In genomic region chr9:23786660-23787059, GRCm38 (mm10) we compare ENCODE assay signal across 25 mouse cellular contexts.
DNase-seq lines count a peak whose midpoint lies in the region; ATAC-seq lines count a peak whose summit lies in the region.
"Had no signal": no experiment of that assay in that cellular context is flagged by ENCODE, and none has a peak within 500 bp of the region (broad histone marks: within the 10 kb centered on the region; RNA-seq: fewer than 3 reads in every experiment).

No protein-coding gene starts in this region.

- peaks cover 16% of the 10 kb centered on the region for H3K4me1 ChIP-seq in forebrain, embryonic 15.5 days
- H3K4me1 ChIP-seq in forebrain, embryonic 11.5 days (replicated peaks; ENCODE audit: control insufficient read depth, insufficient read depth, low read length) = no peaks in the 10 kb centered on the region
- H3K4me1 ChIP-seq in midbrain, embryonic 14.5 days (ENCODE audit: control insufficient read depth, insufficient read depth, low read length) = no peaks in the 10 kb centered on the region
- no peaks in the 10 kb centered on the region for H3K4me1 ChIP-seq in midbrain, embryonic 10.5 days
- peaks cover 12% of the 10 kb centered on the region for H3K4me1 ChIP-seq in forebrain, embryonic 16.5 days (replicated peaks; ENCODE audit: control insufficient read depth, insufficient read depth, low read length)
- H3K4me1 ChIP-seq: limb, embryonic 12.5 days; lung, embryonic 15.5 days had no signal

- DNase-seq in forebrain, embryonic 11.5 days (ENCODE audit: low spot score) = no peak
- DNase-seq in midbrain, embryonic 14.5 days = peak; percentile 18
- no peak for DNase-seq in midbrain, embryonic 10.5 days (ENCODE audit: low spot score)
- DNase-seq in Muller cell, postnatal 12 days (ENCODE audit: inconsistent ontology term) = peak; percentile 4
- no peak for DNase-seq in heart, adult 18-20 months
- DNase-seq: adrenal gland, adult 2 months; adrenal gland, postnatal 36 days; B cell, adult 2 months; cerebellum, adult 8-10 months; cerebellum, postnatal 25 days; gastrocnemius, postnatal 14 days; heart, postnatal 4 days; kidney, postnatal 14 days; thymus, adult 2 months; thymus, postnatal 36 days had no signal

- no peaks in the 10 kb centered on the region for H3K9me3 ChIP-seq in forebrain, embryonic 15.5 days
- H3K9me3 ChIP-seq in forebrain, embryonic 11.5 days (ENCODE audit: control insufficient read depth, low read length) = no peaks in the 10 kb centered on the region
- H3K9me3 ChIP-seq in midbrain, embryonic 14.5 days (ENCODE audit: control insufficient read depth, low read length) = no peaks in the 10 kb centered on the region
- H3K9me3 ChIP-seq in midbrain, embryonic 10.5 days (replicated peaks) = no peaks in the 10 kb centered on the region
- H3K9me3 ChIP-seq in forebrain, embryonic 16.5 days (ENCODE audit: control insufficient read depth, low read length) = no peaks in the 10 kb centered on the region
- H3K9me3 ChIP-seq: limb, embryonic 12.5 days; lung, embryonic 15.5 days had no signal

- H3K4me3 ChIP-seq in forebrain, embryonic 15.5 days = no peak overlapping the region
- H3K4me3 ChIP-seq in forebrain, embryonic 11.5 days (ENCODE audit: low read depth, low read length) = no peak overlapping the region
- no peak overlapping the region for H3K4me3 ChIP-seq in midbrain, embryonic 14.5 days (replicated peaks; ENCODE audit: low read depth, low read length)
- H3K4me3 ChIP-seq in midbrain, embryonic 10.5 days = no peak overlapping the region
- H3K4me3 ChIP-seq in forebrain, embryonic 16.5 days (replicated peaks; ENCODE audit: low read length) = no peak overlapping the region
- H3K4me3 ChIP-seq: left cerebral cortex, adult 2 months; limb, embryonic 12.5 days; lung, embryonic 15.5 days had no signal

- ATAC-seq in forebrain, embryonic 15.5 days (replicated peaks) = peak; percentile 74
- no peak for ATAC-seq in forebrain, embryonic 11.5 days (replicated peaks; ENCODE audit: low FRiP score)
- ATAC-seq in midbrain, embryonic 14.5 days (ENCODE audit: low FRiP score, low TSS enrichment) = no peak
- ATAC-seq in forebrain, embryonic 16.5 days = peak; percentile 71
- ATAC-seq: activated CD4-positive, CD25-positive, alpha-beta regulatory T cell, adult 4 months; intestine, postnatal 0 days had no signal

- no peak overlapping the region for H3K27ac ChIP-seq in forebrain, embryonic 15.5 days (replicated peaks)
- no peak overlapping the region for H3K27ac ChIP-seq in forebrain, embryonic 11.5 days (ENCODE audit: low read depth, low read length)
- H3K27ac ChIP-seq in midbrain, embryonic 14.5 days (replicated peaks; ENCODE audit: low read depth, low read length) = no peak overlapping the region
- H3K27ac ChIP-seq in midbrain, embryonic 10.5 days (replicated peaks) = no peak overlapping the region
- no peak overlapping the region for H3K27ac ChIP-seq in forebrain, embryonic 16.5 days (ENCODE audit: low read length)
- H3K27ac ChIP-seq: left cerebral cortex, adult 2 months; limb, embryonic 12.5 days; lung, embryonic 15.5 days had no signal

- H3K9ac ChIP-seq in forebrain, embryonic 15.5 days (replicated peaks) = no peak overlapping the region
- no peak overlapping the region for H3K9ac ChIP-seq in forebrain, embryonic 11.5 days (ENCODE audit: low read length)
- no peak overlapping the region for H3K9ac ChIP-seq in midbrain, embryonic 14.5 days (replicated peaks; ENCODE audit: low read length)
- H3K9ac ChIP-seq in forebrain, embryonic 16.5 days (replicated peaks; ENCODE audit: low read depth, low read length) = no peak overlapping the region
- H3K9ac ChIP-seq: limb, embryonic 12.5 days; lung, embryonic 15.5 days had no signal

- H3K36me3 ChIP-seq in forebrain, embryonic 15.5 days = no peaks in the 10 kb centered on the region
- H3K36me3 ChIP-seq in forebrain, embryonic 11.5 days (ENCODE audit: control insufficient read depth, insufficient read depth, low read length) = no peaks in the 10 kb centered on the region
- H3K36me3 ChIP-seq in midbrain, embryonic 14.5 days (ENCODE audit: control insufficient read depth, insufficient read depth, low read length) = no peaks in the 10 kb centered on the region
- H3K36me3 ChIP-seq in midbrain, embryonic 10.5 days = no peaks in the 10 kb centered on the region
- no peaks in the 10 kb centered on the region for H3K36me3 ChIP-seq in forebrain, embryonic 16.5 days (ENCODE audit: control insufficient read depth, insufficient read depth)
- H3K36me3 ChIP-seq: limb, embryonic 12.5 days; lung, embryonic 15.5 days had no signal

- no peak overlapping the region for H3K4me2 ChIP-seq in forebrain, embryonic 15.5 days (replicated peaks)
- no peak overlapping the region for H3K4me2 ChIP-seq in forebrain, embryonic 11.5 days (ENCODE audit: low read depth, low read length, severe bottlenecking)
- H3K4me2 ChIP-seq in midbrain, embryonic 14.5 days (ENCODE audit: low read length) = no peak overlapping the region
- no peak overlapping the region for H3K4me2 ChIP-seq in forebrain, embryonic 16.5 days (ENCODE audit: low read length)
- H3K4me2 ChIP-seq: heart, embryonic 11.5 days; limb, embryonic 12.5 days; liver, embryonic 11.5 days; lung, embryonic 15.5 days; midbrain, embryonic 11.5 days had no signal

- H3K27me3 ChIP-seq in forebrain, embryonic 15.5 days = no peaks in the 10 kb centered on the region
- H3K27me3 ChIP-seq in forebrain, embryonic 11.5 days (ENCODE audit: control insufficient read depth, insufficient read depth, low read length) = no peaks in the 10 kb centered on the region
- no peaks in the 10 kb centered on the region for H3K27me3 ChIP-seq in midbrain, embryonic 14.5 days (ENCODE audit: control insufficient read depth, insufficient read depth, low read length)
- no peaks in the 10 kb centered on the region for H3K27me3 ChIP-seq in midbrain, embryonic 10.5 days (ENCODE audit: low read depth, poor library complexity, severe bottlenecking)
- H3K27me3 ChIP-seq in forebrain, embryonic 16.5 days (replicated peaks; ENCODE audit: control insufficient read depth, insufficient read depth, low read length) = no peaks in the 10 kb centered on the region
- H3K27me3 ChIP-seq: limb, embryonic 12.5 days; lung, embryonic 15.5 days had no signal

- WGBS in forebrain, embryonic 15.5 days = 19% methylated on average over 4 of the region's 4 CpGs
- 54% methylated on average over 4 of the region's 4 CpGs for WGBS in forebrain, embryonic 11.5 days
- 74% methylated on average over 4 of the region's 4 CpGs for WGBS in midbrain, embryonic 14.5 days
- WGBS in midbrain, embryonic 10.5 days = 76% methylated on average over 4 of the region's 4 CpGs
- 21% methylated on average over 4 of the region's 4 CpGs for WGBS in forebrain, embryonic 16.5 days

Comparison
In these comparisons a context has a peak if more than half of its experiments do, and no peak if none do; other contexts are left out.
1. ATAC-seq: peak in forebrain, embryonic 15.5 days (single experiment) and forebrain, embryonic 16.5 days (single experiment); none in forebrain, embryonic 11.5 days (single experiment) and midbrain, embryonic 14.5 days (single experiment).
2. DNase-seq: peak in midbrain, embryonic 14.5 days (single experiment) and Muller cell, postnatal 12 days (single experiment); none in forebrain, embryonic 11.5 days (single experiment), midbrain, embryonic 10.5 days (single experiment) and heart, adult 18-20 months (0 of 2).